Mouse (Mus musculus) CH12.LX (cell line): ENCODE measurements around the gene Soat1. TPM values are rescaled to one million over a fixed set of nuclear protein-coding genes. Genes with fewer than 3 reads are reported as not detected.

Experiments used
- DNase-seq: peaks from one replicate; pipeline ENCODE4 v3.0.0-alpha.2; 2013; ENCODE audit errors: extremely low read depth
- H3K27ac ChIP-seq: 2 replicates; pipeline ENCODE4 v1.5.1; 2012; ENCODE audit warnings: low read depth, mild to moderate bottlenecking, control low read depth, moderate library complexity; ENCODE audit not compliant: insufficient read depth
- H3K27me3 ChIP-seq: replicated peaks from 2 replicates; pipeline ENCODE3; 2012; ENCODE audit warnings: inconsistent platforms
- H3K36me3 ChIP-seq, 2 experiments: replicated peaks in 1 of 2; 2 replicates each; pipeline versions ENCODE3 to v1.6.1; 2012; ENCODE audit warnings: inconsistent platforms in 1 of 2, low read length in 1 of 2, mild to moderate bottlenecking in 1 of 2, mixed read lengths in 1 of 2, moderate library complexity in 1 of 2; ENCODE audit not compliant: control insufficient read depth in 1 of 2, insufficient read depth in 1 of 2
- H3K4me1 ChIP-seq, 2 experiments: 2 replicates each; pipeline ENCODE4 v1.6.1; 2012; ENCODE audit warnings: inconsistent platforms in 1 of 2, moderate library complexity in 1 of 2; ENCODE audit not compliant: insufficient read depth in 2 of 2, control insufficient read depth in 1 of 2
- H3K4me2 ChIP-seq: 2 replicates; pipeline ENCODE4 v1.6.1; 2012; ENCODE audit warnings: low read depth, mild to moderate bottlenecking, control low read depth; ENCODE audit not compliant: poor library complexity, insufficient read depth, severe bottlenecking
- H3K4me3 ChIP-seq, 3 experiments: fragments of 150-350 bp in 1 of 3; sonication (generic) in 1 of 3; replicated peaks in 1 of 3; 2 replicates each; pipeline versions ENCODE3 to v1.5.1; 2011 to 2012; ENCODE audit warnings: low read depth in 2 of 3, low read length in 2 of 3, mild to moderate bottlenecking in 2 of 3, moderate library complexity in 2 of 3, control low read depth in 1 of 3, improper control_type of control experiment in 1 of 3, inconsistent platforms in 1 of 3, mixed read lengths in 1 of 3; ENCODE audit not compliant: poor library complexity in 1 of 3
- H3K79me2 ChIP-seq: replicated peaks from 2 replicates; pipeline ENCODE4 v1.6.1; 2012; ENCODE audit warnings: mild to moderate bottlenecking, moderate library complexity; ENCODE audit not compliant: control insufficient read depth, poor library complexity, insufficient read depth, severe bottlenecking; ENCODE audit errors: extremely low read depth
- H3K9ac ChIP-seq: 2 replicates; pipeline ENCODE4 v1.6.1; 2012; ENCODE audit warnings: low read depth, mild to moderate bottlenecking, control low read depth, moderate library complexity; ENCODE audit not compliant: insufficient read depth
- H3K9me3 ChIP-seq: replicated peaks from 2 replicates; pipeline ENCODE3; 2012; ENCODE audit warnings: low read length, inconsistent platforms, mixed read lengths
- BHLHE40 ChIP-seq: IDR thresholded peaks from 2 replicates; pipeline ENCODE4 v1.6.1; 2011; ENCODE audit warnings: mild to moderate bottlenecking, low read depth, low read length, improper control_type of control experiment
- CHD1 ChIP-seq: IDR thresholded peaks from 2 replicates; pipeline ENCODE4 v1.6.1; 2012; ENCODE audit warnings: low read depth, low read length, improper control_type of control experiment, inconsistent platforms
- CTCF ChIP-seq, 2 experiments: IDR thresholded peaks in 1 of 2; conservative IDR thresholded peaks in 1 of 2; 2 replicates each; pipeline ENCODE4 v1.5.1; 2011 to 2012; ENCODE audit warnings: low read depth in 2 of 2, low read length in 2 of 2, improper control_type of control experiment in 1 of 2, inconsistent platforms in 1 of 2, mild to moderate bottlenecking in 1 of 2, moderate library complexity in 1 of 2
- E2F4 ChIP-seq: IDR thresholded peaks from 2 replicates; pipeline ENCODE4 v1.6.1; 2011; ENCODE audit warnings: low read depth, low read length, improper control_type of control experiment; ENCODE audit not compliant: insufficient replicate concordance
- ETS1 ChIP-seq: conservative IDR thresholded peaks from 2 replicates; pipeline ENCODE4 v1.6.1; 2012; ENCODE audit warnings: low read depth, mild to moderate bottlenecking, inconsistent platforms, low read length, improper control_type of control experiment, moderate library complexity
- HCFC1 ChIP-seq: IDR thresholded peaks from 2 replicates; pipeline ENCODE4 v1.6.1; 2012; ENCODE audit warnings: low read depth, mild to moderate bottlenecking, inconsistent platforms, low read length, improper control_type of control experiment
- KAT2A ChIP-seq: IDR thresholded peaks from 2 replicates; pipeline ENCODE4 v1.6.1; 2012; ENCODE audit warnings: low read length, improper control_type of control experiment, inconsistent platforms; ENCODE audit not compliant: insufficient replicate concordance
- MXI1 ChIP-seq: IDR thresholded peaks from 2 replicates; pipeline ENCODE4 v1.6.1; 2011; ENCODE audit warnings: mild to moderate bottlenecking, low read depth, low read length, improper control_type of control experiment
- MYC ChIP-seq: IDR thresholded peaks from 2 replicates; pipeline ENCODE4 v1.6.1; 2011; ENCODE audit warnings: low read depth, mild to moderate bottlenecking, improper control_type of control experiment, low read length
- NELFE ChIP-seq: IDR thresholded peaks from 2 replicates; pipeline ENCODE4 v1.6.1; 2011; ENCODE audit warnings: low read depth, low read length, improper control_type of control experiment
- POLR2A ChIP-seq: IDR thresholded peaks from 2 replicates; pipeline ENCODE4 v1.6.1; 2011; ENCODE audit warnings: low read depth, mild to moderate bottlenecking, improper control_type of control experiment, low read length
- POLR2AphosphoS2 ChIP-seq: IDR thresholded peaks from 2 replicates; pipeline ENCODE4 v1.6.1; 2011; ENCODE audit warnings: low read depth, low read length, improper control_type of control experiment
- SIN3A ChIP-seq: IDR thresholded peaks from 2 replicates; pipeline ENCODE4 v1.6.1; 2012; ENCODE audit warnings: low read length, improper control_type of control experiment, inconsistent platforms
- TBP ChIP-seq: conservative IDR thresholded peaks from 2 replicates; pipeline ENCODE4 v1.6.1; 2011; ENCODE audit warnings: low read depth, low read length, improper control_type of control experiment
- TCF12 ChIP-seq: IDR thresholded peaks from 2 replicates; pipeline ENCODE4 v1.6.1; 2014; ENCODE audit warnings: low read depth, mild to moderate bottlenecking, inconsistent platforms, low read length, improper control_type of control experiment
- ZC3H11A ChIP-seq: IDR thresholded peaks from 2 replicates; pipeline ENCODE4 v1.6.1; 2012; ENCODE audit warnings: low read depth, mild to moderate bottlenecking, inconsistent platforms, low read length, improper control_type of control experiment
- ZKSCAN1 ChIP-seq: IDR thresholded peaks from 2 replicates; pipeline ENCODE4 v1.6.1; 2012; ENCODE audit warnings: low read depth, inconsistent platforms, low read length, improper control_type of control experiment, borderline replicate concordance
- ZMIZ1 ChIP-seq: IDR thresholded peaks from 2 replicates; pipeline ENCODE4 v1.6.1; 2012; ENCODE audit warnings: low read depth, mild to moderate bottlenecking, inconsistent platforms, low read length, improper control_type of control experiment
- dilution Hi-C: fragments of 300-500 bp; cut with MboI; formaldehyde crosslinking; loops from 2 replicates; pipeline ENCODE4 v1.14.3; 2020; ENCODE audit warnings: low sequenced_read_pairs; ENCODE audit not compliant: extremely low pct_unique_long_range_greater_than_20kb, extremely low pct_ligation_motif_present
- in situ Hi-C: fragments of 300-500 bp; cut with MboI; formaldehyde crosslinking; loops from 3 replicates; pipeline ENCODE4 v1.14.3; 2019; ENCODE audit warnings: low sequenced_read_pairs, low pct_ligation_motif_present, low pct_unique_long_range_greater_than_20kb, mixed read lengths
- polyA plus RNA-seq: library from polyadenylated mRNA; unstranded; fragments of >175 nt; gene quantifications from 2 replicates; pipeline ENCODE4 v1.2.1, GENCODE M21; 2012; ENCODE audit warnings: low read depth; ENCODE audit not compliant: insufficient read length
- total RNA-seq, 2 experiments: library from RNA; depleted of rRNA; stranded (reverse); fragments of 300-350 nt in 1 of 2; fragments of >200 nt in 1 of 2; gene quantifications; 2 replicates each; pipeline ENCODE4 v1.2.3; 2012 to 2014

Gene Soat1
- total and polyA plus RNA-seq, 3 experiments = 8.6 to 13.5 (median 10.3) TPM

DNA sequence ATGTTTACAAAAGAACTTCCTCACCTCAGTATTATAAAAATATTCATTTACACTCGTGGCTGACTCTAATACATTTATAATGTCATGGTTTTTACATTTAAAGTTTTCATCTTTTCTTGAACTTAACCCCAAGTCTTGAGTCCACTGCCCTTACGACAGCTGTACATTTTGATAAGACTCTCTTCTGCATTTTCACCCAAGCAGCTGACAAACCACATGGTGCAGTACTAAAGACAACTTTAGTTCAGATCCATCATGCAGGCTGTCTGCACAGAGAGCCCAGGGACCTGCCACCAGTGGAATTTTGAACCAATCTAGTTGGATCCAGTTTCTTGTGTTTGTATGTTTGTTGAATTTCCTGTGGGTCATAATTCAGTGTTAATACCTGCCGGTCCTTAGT is 87.3 kb downstream of the Soat1 start:
- TF ChIP-seq ETS1 (no peak), POLR2A (no peak), TCF12 (no peak), MYC (no peak), SIN3A (no peak), POLR2AphosphoS2 (no peak), ZMIZ1 (no peak), BHLHE40 (no peak), MXI1 (no peak), KAT2A (no peak)
- Histone ChIP-seq H3K36me3 (no peaks in the 10 kb centered on the region), H3K9me3 (peaks cover 3% of the 10 kb centered on the region), H3K4me3 (no peak overlapping the region), H3K4me2 (no peak overlapping the region), H3K9ac (no peak overlapping the region), H3K27ac (no peak overlapping the region), H3K4me1 (no peaks in the 10 kb centered on the region), H3K79me2 (no peaks in the 10 kb centered on the region), H3K27me3 (no peaks in the 10 kb centered on the region)
- DNase-seq = no peak
- dilution Hi-C loops (no loop called here), in situ Hi-C loops (no loop called here)

DNA sequence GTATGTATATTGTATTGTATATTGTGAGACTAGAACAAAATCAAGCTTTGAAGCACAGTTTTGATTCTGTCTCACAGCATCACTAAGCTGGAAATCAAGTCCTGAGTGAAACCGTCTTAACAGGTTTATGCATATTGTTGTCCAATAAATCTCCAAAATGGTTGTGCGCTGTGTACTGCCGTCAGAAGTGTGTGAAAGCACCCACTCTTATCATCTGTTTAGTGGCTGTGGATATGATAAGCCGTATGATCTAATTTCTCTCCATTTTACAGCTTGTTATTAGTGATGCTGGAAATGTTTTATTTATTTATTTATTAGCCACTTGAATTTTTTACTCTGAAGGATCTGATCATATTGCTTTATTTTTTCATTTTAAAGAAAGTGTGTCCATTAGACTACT is 87.9 kb downstream of the Soat1 start:
- DNase-seq = no peak
- Histone ChIP-seq H3K36me3 (no peaks in the 10 kb centered on the region), H3K9me3 (peaks cover 4% of the 10 kb centered on the region), H3K4me3 (no peak overlapping the region), H3K27ac (no peak overlapping the region), H3K4me1 (no peaks in the 10 kb centered on the region), H3K27me3 (no peaks in the 10 kb centered on the region), H3K9ac (no peak overlapping the region), H3K79me2 (no peaks in the 10 kb centered on the region), H3K4me2 (no peak overlapping the region)
- in situ Hi-C loops (no loop called here), dilution Hi-C loops (no loop called here)
- TF ChIP-seq NELFE (no peak), E2F4 (no peak), ZKSCAN1 (no peak), KAT2A (no peak), CHD1 (no peak), HCFC1 (no peak)

DNA sequence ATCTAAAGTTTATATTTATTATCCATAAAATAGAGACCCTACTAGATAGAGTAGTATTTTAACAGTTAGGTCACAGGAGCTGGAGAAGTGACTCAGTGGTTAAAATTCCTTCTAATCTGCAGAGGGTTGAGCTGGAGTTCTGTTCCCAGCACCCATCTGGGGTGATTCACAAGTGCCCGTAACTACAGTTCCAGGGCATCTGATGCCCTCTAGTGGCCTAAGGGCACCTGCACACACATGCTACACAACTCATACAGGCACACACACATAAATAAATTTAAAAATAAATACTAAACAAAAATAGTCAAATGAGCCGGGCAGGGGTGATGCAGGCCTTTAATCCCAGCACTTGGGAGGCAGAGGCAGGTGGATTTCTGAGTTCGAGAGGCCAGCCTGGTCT is 92.9 kb downstream of the Soat1 start:
- DNase-seq = no peak
- H3K9ac ChIP-seq = no peak overlapping the region
- no peak overlapping the region for H3K27ac ChIP-seq
- TF ChIP-seq ZC3H11A (no peak), CTCF (conservative IDR thresholded peaks at IDR 0.05 in 1 of 2, IDR thresholded peaks at IDR 0.05 in 1 of 2; ENCODE audit: low read depth in 2 of 2, low read length in 2 of 2) (peak in 1 of 2 experiments; percentile 13; a peak in 1 of 4 replicates), TBP (no peak)
- H3K36me3 ChIP-seq = no peaks in the 10 kb centered on the region
- H3K4me2 ChIP-seq = no peak overlapping the region
- no peaks in the 10 kb centered on the region for H3K79me2 ChIP-seq
- H3K27me3 ChIP-seq = no peaks in the 10 kb centered on the region
- H3K4me3 ChIP-seq = no peak overlapping the region
- H3K4me1 ChIP-seq = no peaks in the 10 kb centered on the region
- dilution Hi-C loops = no loop called here
- in situ Hi-C loops = no loop called here
- peaks cover 5% of the 10 kb centered on the region for H3K9me3 ChIP-seq

Other genes with a start within 250 kb of the Soat1 start
- gene Tdrd5, start 170.7 kb downstream of the Soat1 start, total RNA-seq (2012; rRNA removed) = not detected in 2 replicates
- not detected in 2 replicates for gene Tdrd5, start 170.7 kb downstream of the Soat1 start, total RNA-seq (2014; rRNA removed)
- gene Tdrd5, start 170.7 kb downstream of the Soat1 start, polyA plus RNA-seq = not detected in 2 replicates
- not detected in 2 replicates for gene Nphs2, start 163.6 kb downstream of the Soat1 start, total RNA-seq (2012; rRNA removed)
- not detected in 2 replicates for gene Nphs2, start 163.6 kb downstream of the Soat1 start, total RNA-seq (2014; rRNA removed)
- not detected in 2 replicates for gene Nphs2, start 163.6 kb downstream of the Soat1 start, polyA plus RNA-seq
- 475 and 885 TPM in 2 replicates for gene Gm2000, start 108.3 kb downstream of the Soat1 start, total RNA-seq (2012; rRNA removed)
- gene Gm2000, start 108.3 kb downstream of the Soat1 start, total RNA-seq (2014; rRNA removed) = 1,436 and 1,655 TPM in 2 replicates
- 2,494 and 2,614 TPM in 2 replicates for gene Gm2000, start 108.3 kb downstream of the Soat1 start, polyA plus RNA-seq
- gene Axdnd1, start 53.2 kb downstream of the Soat1 start, total RNA-seq (2012; rRNA removed) = not detected in 2 replicates
- gene Axdnd1, start 53.2 kb downstream of the Soat1 start, total RNA-seq (2014; rRNA removed) = not detected in 2 replicates
- not detected in 2 replicates for gene Axdnd1, start 53.2 kb downstream of the Soat1 start, polyA plus RNA-seq
- 12.8 and 15.2 TPM in 2 replicates for gene Gm10031, start 49.7 kb upstream of the Soat1 start, total RNA-seq (2012; rRNA removed)
- gene Gm10031, start 49.7 kb upstream of the Soat1 start, total RNA-seq (2014; rRNA removed) = 42.9 and 44.8 TPM in 2 replicates
- 17.3 and 22.8 TPM in 2 replicates for gene Gm10031, start 49.7 kb upstream of the Soat1 start, polyA plus RNA-seq
- 15.5 and 18.8 TPM in 2 replicates for gene Abl2, start 84.5 kb upstream of the Soat1 start, total RNA-seq (2012; rRNA removed)
- gene Abl2, start 84.5 kb upstream of the Soat1 start, total RNA-seq (2014; rRNA removed) = 9.8 and 10.0 TPM in 2 replicates
- gene Abl2, start 84.5 kb upstream of the Soat1 start, polyA plus RNA-seq = 18.4 and 19.8 TPM in 2 replicates
- 37.2 and 37.6 TPM in 2 replicates for gene Tor3a, start 200.0 kb upstream of the Soat1 start, total RNA-seq (2012; rRNA removed)
- 50.5 and 53.8 TPM in 2 replicates for gene Tor3a, start 200.0 kb upstream of the Soat1 start, total RNA-seq (2014; rRNA removed)
- gene Tor3a, start 200.0 kb upstream of the Soat1 start, polyA plus RNA-seq = 85.7 and 88.6 TPM in 2 replicates
- 22.3 and 23.0 TPM in 2 replicates for gene Fam20b, start 244.8 kb upstream of the Soat1 start, total RNA-seq (2012; rRNA removed)
- gene Fam20b, start 244.8 kb upstream of the Soat1 start, total RNA-seq (2014; rRNA removed) = 25.7 and 26.5 TPM in 2 replicates
- gene Fam20b, start 244.8 kb upstream of the Soat1 start, polyA plus RNA-seq = 19.5 and 21.2 TPM in 2 replicates